Mouse (Mus musculus) heart, postnatal 0 days (tissue): Measurements from ENCODE around the gene Gm21974.

ENCODE experiments used
- CTCF ChIP-seq: IDR thresholded peaks from 2 replicates; pipeline ENCODE4 v1.5.1; 2016; ENCODE audit warnings: antibody characterized with exemption, control low read depth, low read depth
- EP300 ChIP-seq: IDR thresholded peaks from 2 replicates; pipeline ENCODE4 v1.6.1; 2016; ENCODE audit warnings: antibody characterized with exemption, low read depth

DNA sequence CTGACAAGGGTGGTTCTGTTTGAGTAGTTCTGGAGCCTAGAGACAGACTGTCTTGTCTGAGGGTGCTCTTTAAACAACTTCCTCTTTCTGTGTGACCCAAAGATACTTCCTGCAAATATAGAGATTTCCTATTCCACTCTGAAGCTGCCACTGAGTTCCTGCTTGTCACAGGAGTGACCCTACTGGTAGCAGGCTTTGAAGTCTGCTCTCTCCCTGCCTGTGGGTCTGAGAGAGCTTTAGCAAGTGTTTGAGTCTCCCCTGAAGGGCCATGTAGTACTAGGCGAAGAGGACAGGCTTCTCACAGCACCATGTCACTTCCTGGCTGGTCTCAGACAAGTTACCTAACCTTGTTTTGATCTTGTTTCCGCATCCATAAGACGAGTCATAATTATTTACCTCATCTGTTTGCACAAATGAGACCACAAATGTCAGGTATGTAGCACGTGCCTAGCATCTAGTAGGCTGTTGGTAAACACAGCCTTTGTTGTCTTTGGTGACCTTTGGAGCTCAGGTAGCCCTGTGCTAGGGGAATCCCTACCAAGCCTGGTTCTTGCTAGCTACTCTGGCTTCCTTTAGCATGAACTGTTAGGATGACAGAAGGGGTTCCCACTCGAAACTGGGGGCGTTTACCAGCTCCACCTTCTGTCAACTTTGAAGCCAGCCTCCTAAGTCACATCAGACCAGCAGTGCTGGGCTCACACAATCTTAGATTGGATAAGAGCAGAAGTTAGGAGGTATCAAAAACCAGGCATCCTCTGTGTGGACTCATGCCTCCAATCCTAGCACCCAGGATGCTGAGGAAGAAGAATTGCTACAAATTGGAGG lies 27.4 kb upstream of the Gm21974 start:
- TF ChIP-seq EP300 (no peak), CTCF (no peak)
